Mouse (Mus musculus) C2C12 (cell line): ENCODE data around the gene Gm20388.

Source experiments
- CEBPB ChIP-seq: IDR thresholded peaks from one replicate; pipeline ENCODE4 v1.6.1; 2011; ENCODE audit warnings: low read depth, mild to moderate bottlenecking, control low read depth, moderate library complexity
- CTCF ChIP-seq: IDR thresholded peaks from one replicate; pipeline ENCODE4 v1.5.1; 2011; ENCODE audit not compliant: control insufficient read depth, insufficient read depth, insufficient read length

GRCm38 (mm10) chr8:121727164-121727563 lies 1816.5 kb downstream of the Gm20388 start:
- TF ChIP-seq CTCF (no peak), CEBPB (no peak)
